9 mouse cellular contexts compared by ENCODE assay signal in the genomic region with DNA sequence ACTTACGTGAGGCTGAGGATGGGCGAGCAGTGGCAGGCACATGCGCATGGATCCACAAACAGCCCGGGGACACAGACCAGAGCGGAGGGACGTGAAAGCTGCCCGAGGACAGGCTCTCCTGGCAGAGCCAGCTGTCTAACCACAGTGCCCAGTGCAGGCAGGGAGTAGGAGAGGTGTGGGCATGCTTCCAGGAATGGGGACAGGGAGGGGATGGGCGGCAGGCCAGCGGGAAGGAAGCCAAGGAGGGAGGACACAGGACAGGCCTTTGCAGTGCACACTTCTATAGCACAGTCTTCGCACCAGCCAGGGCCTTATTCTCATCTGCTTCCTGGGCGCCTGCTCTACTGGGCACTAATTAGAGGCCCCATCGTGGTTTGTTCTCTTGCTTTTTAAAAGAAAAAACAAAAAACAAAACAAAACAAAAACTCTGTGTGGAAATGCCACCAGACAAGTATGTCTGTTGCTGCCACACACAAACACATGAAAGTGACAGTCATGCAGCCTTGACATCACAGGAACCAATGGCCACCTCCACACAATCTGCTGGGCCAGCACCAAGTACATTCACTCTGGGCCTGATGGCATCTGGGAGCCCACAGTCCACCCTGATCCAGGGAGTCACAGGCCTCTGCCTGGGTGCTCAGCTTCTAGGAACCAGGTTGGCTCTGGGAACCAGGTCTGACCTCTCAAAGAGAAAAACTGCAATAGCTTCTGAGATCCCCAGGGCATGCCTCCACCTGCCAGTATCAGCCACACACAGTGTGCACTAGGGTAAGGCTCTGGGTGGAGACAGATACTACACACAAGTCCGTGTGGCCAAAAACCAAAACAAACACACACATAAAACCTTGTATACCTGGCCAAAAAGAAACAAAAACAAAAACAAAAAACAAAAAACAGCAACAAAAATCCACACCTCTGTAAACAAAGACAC. TPM values are rescaled to one million over a fixed set of nuclear protein-coding genes. Genes with fewer than 3 reads are reported as not detected.
DNase-seq lines count a peak whose midpoint lies in the region; ATAC-seq lines count a peak whose summit lies in the region.
"Had no signal": no experiment of that assay in that cellular context is flagged by ENCODE, and none has a peak within 500 bp of the region (broad histone marks: within the 10 kb centered on the region; RNA-seq: fewer than 3 reads in every experiment).

No protein-coding gene starts in this region.

- H3K9me3 ChIP-seq in heart, embryonic 15.5 days (replicated peaks): no peaks in the 10 kb centered on the region
- H3K9me3 ChIP-seq in neural tube, embryonic 14.5 days (ENCODE audit: control insufficient read depth, low read length): no peaks in the 10 kb centered on the region

- DNase-seq in urinary bladder, adult 18-20 months (ENCODE audit: low spot score in 2 of 2): peak; percentile 81 to 92
- DNase-seq in urinary bladder, postnatal 10 days (ENCODE audit: low spot score): no peak
- peak; percentile 54 for DNase-seq in fat pad, adult 2 months (ENCODE audit: extremely low read depth, low read depth, low spot score)
- DNase-seq in layer of hippocampus, postnatal 25 days (ENCODE audit: extremely low spot score in 1 of 2, low spot score in 1 of 2): peak; percentile 60 to 78
- DNase-seq in natural killer cell, adult 2 months (ENCODE audit: low spot score in 2 of 2): no peak
- DNase-seq in thymus, postnatal 14 days: no peak

- H3K27me3 ChIP-seq in heart, embryonic 15.5 days: no peaks in the 10 kb centered on the region
- H3K27me3 ChIP-seq in neural tube, embryonic 14.5 days (ENCODE audit: control insufficient read depth, insufficient read depth, low read length): no peaks in the 10 kb centered on the region

- H3K4me2 ChIP-seq in heart, embryonic 15.5 days: no peak overlapping the region
- H3K4me2 ChIP-seq in neural tube, embryonic 14.5 days (ENCODE audit: low read depth, low read length): no peak overlapping the region

- WGBS in heart, embryonic 15.5 days: 69% methylated on average over 13 of the region's 13 CpGs
- WGBS in neural tube, embryonic 14.5 days: 72% methylated on average over 13 of the region's 13 CpGs

- peak overlapping the region; percentile 60 for H3K27ac ChIP-seq in heart, embryonic 15.5 days
- no peak overlapping the region for H3K27ac ChIP-seq in neural tube, embryonic 14.5 days (ENCODE audit: low read depth, low read length)
- H3K27ac ChIP-seq: kidney, postnatal 0 days had no signal

- peak; percentile 91 for ATAC-seq in heart, embryonic 15.5 days (replicated peaks; ENCODE audit: insufficient number of reproducible peaks, insufficient read depth, low FRiP score, low read depth)
- peak; percentile 86; the same call in 1 of the 2 replicates for ATAC-seq in neural tube, embryonic 14.5 days (ENCODE audit: low read depth)

- H3K36me3 ChIP-seq in heart, embryonic 15.5 days: peaks cover 82% of the 10 kb centered on the region
- H3K36me3 ChIP-seq in neural tube, embryonic 14.5 days (ENCODE audit: control insufficient read depth, insufficient read depth, low read length): peaks cover 64% of the 10 kb centered on the region

- H3K9ac ChIP-seq in heart, embryonic 15.5 days: no peak overlapping the region
- no peak overlapping the region for H3K9ac ChIP-seq in neural tube, embryonic 14.5 days (replicated peaks; ENCODE audit: low read depth, low read length)

- no peak overlapping the region for H3K4me3 ChIP-seq in heart, embryonic 15.5 days
- H3K4me3 ChIP-seq in neural tube, embryonic 14.5 days (ENCODE audit: low read depth, low read length): no peak overlapping the region

- H3K4me1 ChIP-seq in heart, embryonic 15.5 days (replicated peaks): peaks cover 15% of the 10 kb centered on the region
- H3K4me1 ChIP-seq in neural tube, embryonic 14.5 days (ENCODE audit: control insufficient read depth, insufficient read depth, low read length): no peaks in the 10 kb centered on the region

RNA-seq across cellular contexts. Expression of a gene that starts 20.9 kb away (rescaled TPM):
- polyA plus RNA-seq in heart, embryonic 15.5 days (2015; fragmentation: Nextera tagmentation; extraction: Ambion mirVana): 109 and 134 TPM in 2 replicates
- total RNA-seq in layer of hippocampus, postnatal 25 days (2021): 100 to 1,000 TPM; 173 to 198 TPM
- 144 and 167 TPM in 2 replicates for polyA plus RNA-seq in neural tube, embryonic 14.5 days (2014; fragmentation: Nextera tagmentation; extraction: Ambion mirVana)

Comparison
In these comparisons a context has a peak if more than half of its experiments do, and no peak if none do; other contexts are left out.
1. DNase-seq: peak in urinary bladder, adult 18-20 months (2 of 2), fat pad, adult 2 months (single experiment) and layer of hippocampus, postnatal 25 days (2 of 2); none in urinary bladder, postnatal 10 days (single experiment), natural killer cell, adult 2 months (0 of 2) and thymus, postnatal 14 days (single experiment).